Mouse (Mus musculus): ENCODE measurements around the gene Gm5901.
"Not testable (repeated sequence)": the region's sequence is repeated elsewhere in the genome, so short reads cannot be mapped to it uniquely, and the experiment has no call there.

Gene Gm5901

GRCm38 (mm10) chr7:105374866-105375265 lies at the start of gene Gm5901:
Gene Gm5901 (plus strand): TSS chr7:105375038.
- DNase-seq (ENCODE audit: low read depth, low spot score) = no peak

GRCm38 (mm10) chr7:105325302-105325701 lies 49.5 kb upstream of the Gm5901 start:
- no peak for DNase-seq (ENCODE audit: low read depth, low spot score)

GRCm38 (mm10) chr7:105334004-105334403 lies 40.8 kb upstream of the Gm5901 start, which contains the start of gene Olfr690:
Gene Olfr690 (minus strand): TSS chr7:105334104.
- no peak for DNase-seq (ENCODE audit: low read depth, low spot score)

- no peak for DNase-seq (ENCODE audit: low read depth, low spot score)
Observed at GRCm38 (mm10) chr7:105342170-105342569, 32.7 kb upstream of the Gm5901 start, which contains the start of gene Olfr691. Gene Olfr691 (minus strand): TSS chr7:105342270.

- DNase-seq (ENCODE audit: low read depth, low spot score) = no peak
Observed at GRCm38 (mm10) chr7:105342752-105343151, 32.1 kb upstream of the Gm5901 start.

- not testable (repeated sequence) for DNase-seq (ENCODE audit: low read depth, low spot score)
Observed at GRCm38 (mm10) chr7:105356064-105356463, 18.8 kb upstream of the Gm5901 start.

GRCm38 (mm10) chr7:105356487-105356886 lies 18.4 kb upstream of the Gm5901 start:
- not testable (repeated sequence) for DNase-seq (ENCODE audit: low read depth, low spot score)

GRCm38 (mm10) chr7:105361713-105362112 lies 13.1 kb upstream of the Gm5901 start:
- no peak for DNase-seq (ENCODE audit: low read depth, low spot score)

- DNase-seq (ENCODE audit: low read depth, low spot score) = no peak
Observed at GRCm38 (mm10) chr7:105367268-105367667, 7.6 kb upstream of the Gm5901 start.

GRCm38 (mm10) chr7:105367930-105368329 lies 6.9 kb upstream of the Gm5901 start, which contains the start of gene Olfr692:
Gene Olfr692 (plus strand): TSS chr7:105368230.
- no peak for DNase-seq (ENCODE audit: low read depth, low spot score)

GRCm38 (mm10) chr7:105368521-105368920 lies 6.3 kb upstream of the Gm5901 start:
- no peak for DNase-seq (ENCODE audit: low read depth, low spot score)

GRCm38 (mm10) chr7:105372912-105373311 lies 1.9 kb upstream of the Gm5901 start:
- DNase-seq (ENCODE audit: low read depth, low spot score) = no peak

- no peak for DNase-seq (ENCODE audit: low read depth, low spot score)
Observed at GRCm38 (mm10) chr7:105373509-105373908, 1.3 kb upstream of the Gm5901 start.

GRCm38 (mm10) chr7:105373976-105374375 lies 862 bp upstream of the Gm5901 start:
- no peak for DNase-seq (ENCODE audit: low read depth, low spot score)

GRCm38 (mm10) chr7:105380329-105380728 lies 5.5 kb downstream of the Gm5901 start:
- no peak for DNase-seq (ENCODE audit: low read depth, low spot score)

- no peak for DNase-seq (ENCODE audit: low read depth, low spot score)
Observed at GRCm38 (mm10) chr7:105387696-105388095, 12.9 kb downstream of the Gm5901 start.

GRCm38 (mm10) chr7:105390236-105390635 lies 15.4 kb downstream of the Gm5901 start:
- no peak for DNase-seq (ENCODE audit: low read depth, low spot score)

- DNase-seq (ENCODE audit: low read depth, low spot score) = no peak
Observed at GRCm38 (mm10) chr7:105394606-105395005, 19.8 kb downstream of the Gm5901 start.

- peak; percentile 20 for DNase-seq (ENCODE audit: low read depth, low spot score)
Observed at GRCm38 (mm10) chr7:105395131-105395820, 20.4 kb downstream of the Gm5901 start.

GRCm38 (mm10) chr7:105396126-105396525 lies 21.3 kb downstream of the Gm5901 start:
- DNase-seq (ENCODE audit: low read depth, low spot score) = no peak

GRCm38 (mm10) chr7:105399058-105399934 lies 24.5 kb downstream of the Gm5901 start:
- peak; percentile 42 for DNase-seq (ENCODE audit: low read depth, low spot score)

- peak; percentile 99 for DNase-seq (ENCODE audit: low read depth, low spot score)
Observed at GRCm38 (mm10) chr7:105399935-105400624, 25.2 kb downstream of the Gm5901 start, which contains the start of gene Fam160a2. Gene Fam160a2 (minus strand): TSS chr7:105400054.
